Mouse (Mus musculus) 3T3-L1 (cell line): ENCODE results near the gene Dapk3.

Experiments
- DNase-seq: peaks from one replicate; pipeline ENCODE4 v3.0.0-alpha.2; 2015; ENCODE audit warnings: low read depth, low spot score

Gene Dapk3

DNA sequence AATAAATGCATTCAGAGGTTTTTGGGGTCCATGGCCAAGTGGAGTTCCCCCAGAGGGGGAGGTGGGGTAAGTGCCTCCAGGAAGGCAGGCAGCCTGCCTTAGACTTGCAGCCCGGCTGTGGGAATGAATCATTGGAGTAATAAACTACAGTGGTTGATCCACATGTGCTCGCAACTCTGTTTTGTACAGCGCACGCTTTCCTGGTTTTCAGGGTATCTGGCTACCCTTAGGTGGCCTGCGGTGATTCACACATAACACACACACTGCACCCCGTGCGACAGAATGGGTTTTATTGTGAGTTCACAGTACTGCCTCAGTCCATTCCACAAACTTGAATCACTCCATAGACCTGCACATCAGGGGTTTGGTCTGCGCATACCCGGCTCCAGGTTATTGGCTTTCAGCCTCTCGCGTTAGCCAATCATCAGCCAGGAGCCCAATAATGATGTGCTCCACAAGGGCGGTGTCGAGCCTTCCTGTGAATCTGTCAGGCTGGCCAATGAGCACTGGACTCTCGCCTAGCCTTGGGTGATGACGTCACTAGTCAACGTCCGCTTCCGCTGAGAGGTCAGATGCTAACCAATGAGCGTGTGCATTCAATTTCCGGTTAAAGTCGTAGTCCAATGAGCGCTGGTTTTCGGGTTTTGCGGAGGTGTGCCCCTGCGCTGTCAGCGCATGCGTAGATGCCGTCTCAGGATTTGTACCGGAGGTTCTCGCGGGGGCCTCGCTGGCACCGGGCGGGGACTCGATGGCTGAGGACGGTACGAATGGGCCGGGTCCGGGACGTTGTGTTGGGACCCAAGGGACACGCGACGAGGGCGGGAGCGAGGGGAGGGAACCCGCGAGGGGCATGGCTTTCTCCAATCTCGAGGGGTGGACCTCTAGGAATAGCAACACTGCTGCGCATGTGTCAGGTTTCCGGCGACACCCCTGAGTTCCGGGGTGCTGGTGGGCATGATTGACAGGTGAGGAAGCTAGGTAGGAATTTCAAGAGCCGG lies at the start of gene Dapk3:
Dapk3 (plus strand) TSS at position 670 of the 998 bp plus-strand sequence.
- DNase-seq = peak; percentile 100

DNA sequence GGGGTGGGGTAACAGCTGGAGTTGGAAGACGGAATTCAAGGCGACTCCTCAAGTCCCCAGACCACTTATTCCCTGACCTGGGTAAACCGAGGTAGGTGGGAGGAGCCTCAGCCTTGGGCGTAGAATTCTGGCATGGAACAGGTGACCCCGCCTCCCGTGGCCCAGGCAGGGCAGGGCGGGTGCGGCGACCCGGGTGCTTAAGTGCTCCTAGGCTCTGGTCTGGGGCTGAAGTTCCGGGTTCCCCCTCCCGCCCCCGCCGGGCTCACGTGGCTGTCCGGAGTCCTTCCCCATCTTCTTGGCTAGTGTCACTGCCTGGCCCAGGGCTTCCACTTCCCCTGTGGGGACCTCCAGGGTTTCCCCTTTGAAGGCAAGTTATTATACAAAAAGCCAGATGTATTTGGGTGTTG lies 48.6 kb upstream of the Dapk3 start:
- no peak for DNase-seq

DNA sequence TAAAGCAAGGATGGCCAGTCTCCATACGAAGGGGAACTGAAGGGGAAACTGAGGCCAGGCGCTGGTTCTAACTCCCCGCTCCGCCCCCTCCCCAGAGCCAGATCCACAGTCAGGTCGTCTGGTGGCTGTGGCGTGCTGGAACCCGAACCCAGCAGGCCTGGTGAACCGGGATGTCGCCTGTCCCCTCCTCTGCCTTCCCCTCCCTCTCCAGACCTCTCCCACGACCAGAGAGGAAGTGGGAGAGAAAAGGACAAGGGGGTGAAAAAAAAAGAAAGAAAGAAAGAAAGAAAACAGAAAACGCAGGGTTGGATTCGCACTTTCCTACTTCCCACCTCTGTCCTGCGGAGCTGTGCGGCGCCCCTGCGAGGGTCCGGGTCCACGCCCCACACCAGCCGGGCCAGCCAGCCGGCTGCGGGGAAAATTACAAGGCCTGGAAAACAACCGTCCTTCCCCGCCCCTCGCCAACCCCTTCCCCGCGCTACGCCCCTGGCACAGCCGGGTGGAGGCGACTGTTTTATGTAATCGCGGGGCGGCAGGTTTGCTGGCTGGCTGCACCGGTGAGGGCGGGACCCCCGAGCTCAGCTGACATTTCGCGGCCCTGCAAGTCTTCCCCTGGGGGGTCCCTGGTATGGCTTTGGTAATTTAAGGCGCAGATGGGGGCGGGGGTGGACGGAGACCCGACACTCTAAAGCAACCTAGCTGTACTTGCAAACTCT lies 47.7 kb upstream of the Dapk3 start, which contains the start of gene Zbtb7a:
Zbtb7a (plus strand) TSS at position 255 of the 716 bp plus-strand sequence.
- DNase-seq = no peak

DNA sequence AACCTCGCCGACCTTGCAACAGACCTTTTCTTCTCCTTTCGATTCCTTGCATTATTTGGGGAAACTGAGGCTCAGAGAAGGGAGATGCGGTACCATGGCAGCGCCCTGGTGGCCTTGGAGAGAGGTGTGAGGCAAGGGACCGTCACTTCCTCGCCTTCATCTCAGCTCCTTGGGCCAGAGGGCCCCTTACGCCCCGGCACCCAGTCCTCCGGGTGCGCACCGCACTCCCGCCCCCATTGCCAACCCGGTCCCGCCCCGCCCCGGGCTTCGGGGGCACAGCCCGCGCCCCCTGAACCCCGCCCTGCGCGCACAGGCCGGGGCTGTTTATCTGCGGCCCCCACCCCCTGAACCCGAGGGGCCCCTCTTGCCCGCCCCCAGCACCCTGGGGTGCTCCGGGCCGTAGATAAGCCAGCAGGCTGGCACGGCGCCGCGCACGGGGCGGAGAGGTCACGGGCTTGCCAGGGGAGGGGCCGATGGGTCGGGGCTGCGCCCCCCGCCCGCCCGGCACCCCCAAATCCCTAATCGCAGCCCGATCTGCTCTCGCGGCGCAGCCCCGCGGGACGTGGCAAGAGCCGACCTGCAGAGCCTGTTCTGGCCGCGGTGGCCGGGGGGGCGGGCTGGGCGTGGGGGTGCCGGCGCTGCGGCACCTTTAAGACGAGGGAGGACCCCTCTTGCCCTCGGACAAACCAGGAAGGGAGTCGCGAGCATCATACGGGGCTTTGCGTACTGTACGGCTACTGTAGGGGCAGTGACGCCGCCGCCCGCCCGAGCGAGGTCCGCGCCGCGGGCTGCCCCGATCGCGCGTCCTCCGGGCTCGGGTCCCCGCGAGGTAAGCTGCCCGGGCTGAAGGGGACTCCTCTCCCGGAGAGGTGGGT lies 46.7 kb upstream of the Dapk3 start:
- DNase-seq = peak; percentile 64

DNA sequence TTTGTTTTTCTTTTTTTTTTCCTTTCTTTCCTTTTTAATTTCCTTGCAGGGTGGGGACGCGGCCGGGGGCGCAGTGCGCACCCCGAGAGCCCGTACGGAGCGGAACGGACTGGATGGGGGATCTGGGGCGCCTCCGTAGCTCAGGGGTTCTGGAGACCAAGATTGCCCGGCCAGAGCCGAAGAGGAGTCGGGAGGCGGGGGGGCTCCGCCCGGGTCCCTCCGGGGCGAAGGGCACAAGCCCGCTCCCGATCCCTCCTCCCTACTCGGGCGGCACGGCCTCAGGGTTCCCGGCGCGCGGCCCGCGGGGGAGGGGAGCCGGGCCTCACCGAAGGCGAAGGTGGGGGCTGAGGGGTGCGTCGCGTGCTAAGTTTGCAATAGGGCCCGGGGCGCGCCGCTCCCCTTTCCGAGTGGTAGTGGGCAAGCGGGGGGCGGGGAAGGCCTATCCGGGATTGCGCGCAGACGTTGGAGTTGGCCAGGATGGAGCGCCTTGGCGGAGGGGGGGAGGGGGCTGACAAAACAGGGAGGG lies 46.0 kb upstream of the Dapk3 start:
- DNase-seq = no peak

DNA sequence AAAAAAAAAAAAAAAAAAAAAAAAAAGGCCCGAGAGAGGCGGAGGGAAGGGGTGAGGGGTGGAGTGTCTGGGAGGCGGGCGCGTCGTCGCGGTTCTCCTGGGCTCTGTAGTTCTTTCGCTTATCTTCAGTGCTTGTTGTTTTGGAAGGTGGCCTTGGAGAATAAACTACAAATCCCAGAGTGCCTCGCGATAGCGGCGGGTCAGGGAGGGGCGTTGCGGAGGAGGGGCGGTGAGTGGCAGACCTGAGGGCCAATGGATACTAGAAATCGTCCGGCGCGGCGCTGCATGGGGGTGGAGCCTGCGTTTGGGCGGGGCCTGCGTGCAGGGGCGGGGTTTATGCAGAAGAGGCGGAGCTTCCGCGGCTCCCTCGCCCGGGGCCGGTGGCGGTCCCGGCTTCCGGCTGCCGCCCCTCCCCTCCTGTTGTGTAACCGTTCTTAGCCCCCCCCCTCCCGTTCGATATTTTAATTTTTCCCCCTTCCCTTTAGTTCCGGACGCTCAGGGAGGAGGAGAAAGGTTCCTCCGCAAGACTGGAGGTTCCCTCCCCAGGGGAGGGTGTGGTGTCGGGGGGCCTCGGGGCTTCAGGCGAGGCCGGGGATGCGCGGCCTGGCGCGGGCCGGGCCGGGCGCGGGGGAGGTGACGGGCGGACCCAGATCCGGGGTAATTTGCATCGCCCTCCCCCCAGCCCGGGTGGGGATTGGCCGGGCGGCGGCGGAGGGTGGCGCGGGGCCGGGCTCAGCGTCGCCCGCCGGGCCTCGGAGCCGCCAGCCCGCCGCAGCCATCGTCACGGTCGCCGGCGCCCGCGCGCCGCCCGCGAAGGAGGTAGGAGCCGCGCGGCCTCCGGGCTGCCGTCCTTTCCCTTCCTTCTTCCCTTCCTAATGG lies 45.3 kb upstream of the Dapk3 start:
- peak; percentile 96 for DNase-seq

DNA sequence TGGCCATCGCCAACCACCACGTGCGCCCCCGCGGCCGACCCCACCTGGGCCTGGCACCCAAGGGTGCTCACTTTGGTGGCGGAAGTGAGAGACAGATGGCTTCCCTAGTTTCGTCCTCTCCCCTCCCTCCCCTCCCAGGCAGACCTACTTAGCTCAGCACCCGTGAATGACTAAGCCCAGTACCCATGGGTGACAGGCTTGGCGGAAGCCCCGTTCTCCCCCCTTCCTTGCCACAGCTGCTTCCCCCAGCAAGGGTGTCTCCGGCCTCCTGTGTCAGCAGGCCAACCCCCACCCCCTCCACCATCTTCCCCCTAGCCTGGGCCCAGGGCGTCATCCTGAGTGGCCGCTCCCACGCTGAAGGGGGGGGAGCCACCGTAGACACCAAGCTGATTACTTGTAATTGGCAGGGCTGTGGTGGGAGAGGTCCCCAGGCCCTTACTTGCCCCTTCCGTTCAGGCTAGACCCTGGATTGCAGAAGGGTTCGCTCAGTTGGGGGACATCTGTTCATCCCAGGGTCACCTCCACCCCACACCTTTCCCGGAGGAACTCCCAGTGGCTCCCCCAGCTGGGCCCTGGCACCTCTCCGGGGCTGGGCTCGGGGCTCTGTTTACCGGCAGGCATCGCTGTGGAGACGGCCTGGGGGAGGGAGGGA lies 44.5 kb upstream of the Dapk3 start:
- peak; percentile 55 for DNase-seq

DNA sequence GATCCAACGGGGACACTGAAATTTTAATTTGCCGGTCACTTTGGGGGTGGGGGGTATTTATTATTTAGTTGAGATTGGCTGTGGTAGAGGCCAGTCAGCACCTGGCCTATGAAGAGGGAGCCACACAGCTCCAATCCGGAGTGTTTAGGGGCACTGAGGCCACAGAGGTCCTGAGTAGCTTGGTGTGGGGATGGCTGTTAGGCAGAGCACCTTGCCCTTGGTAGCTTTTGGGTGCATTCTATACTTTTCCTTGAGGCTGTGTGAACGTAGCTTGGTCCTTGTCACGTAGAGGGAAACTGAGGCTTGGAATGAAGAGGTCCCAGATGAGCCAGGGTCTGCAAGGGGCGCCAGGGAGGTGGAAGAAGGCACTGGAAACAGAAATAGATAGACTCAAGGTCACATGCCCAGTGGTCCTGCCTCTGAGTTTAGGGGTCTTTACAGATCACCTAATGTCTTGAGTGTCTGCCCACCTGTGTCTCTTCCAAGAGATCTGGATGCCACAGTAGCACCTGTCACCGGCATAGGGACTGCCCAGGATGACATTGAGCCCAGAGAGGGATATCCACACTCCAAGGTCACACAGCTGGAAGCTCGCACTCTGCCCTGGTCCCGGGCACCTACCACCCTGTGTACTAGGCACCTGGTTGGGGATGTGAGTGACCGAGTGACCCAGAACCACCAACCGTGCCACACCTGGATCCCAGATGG lies 43.8 kb upstream of the Dapk3 start:
- no peak for DNase-seq

DNA sequence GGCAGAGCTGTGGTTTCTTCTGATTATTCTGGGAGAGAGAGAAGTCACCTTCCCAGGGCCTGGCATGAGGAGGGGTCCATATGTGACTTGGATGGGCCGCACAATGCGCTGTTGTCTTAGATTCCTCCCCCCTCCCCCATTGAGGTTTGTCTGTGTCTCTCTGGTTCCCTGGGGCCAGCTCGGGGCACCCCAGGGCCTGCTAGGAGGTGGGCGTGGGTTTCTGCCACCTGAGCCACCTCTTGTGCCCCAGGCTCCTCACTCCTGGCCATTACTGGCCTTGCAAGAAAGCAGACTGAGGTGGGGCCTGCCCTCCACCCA lies 43.3 kb upstream of the Dapk3 start:
- no peak for DNase-seq

DNA sequence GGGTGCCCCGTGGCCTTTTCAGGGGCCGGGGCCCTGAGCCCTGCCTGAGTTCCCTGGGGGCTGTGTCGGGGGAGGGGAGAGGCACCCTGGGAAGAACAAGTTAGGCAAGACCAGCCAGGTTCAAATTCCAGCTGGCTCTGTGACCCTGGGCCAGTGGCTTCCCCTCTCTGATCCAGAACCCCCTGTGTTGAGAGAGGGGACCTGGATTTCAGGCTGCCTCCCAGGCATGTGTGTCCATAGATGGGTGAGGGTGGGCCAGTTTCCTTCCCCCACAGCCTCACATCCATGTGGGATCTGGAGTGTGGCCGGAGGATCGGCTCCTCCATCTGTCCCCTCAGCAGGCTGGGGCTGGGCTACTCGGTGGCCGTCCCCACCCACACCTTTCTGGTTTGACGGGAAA lies 42.8 kb upstream of the Dapk3 start:
- no peak for DNase-seq

DNA sequence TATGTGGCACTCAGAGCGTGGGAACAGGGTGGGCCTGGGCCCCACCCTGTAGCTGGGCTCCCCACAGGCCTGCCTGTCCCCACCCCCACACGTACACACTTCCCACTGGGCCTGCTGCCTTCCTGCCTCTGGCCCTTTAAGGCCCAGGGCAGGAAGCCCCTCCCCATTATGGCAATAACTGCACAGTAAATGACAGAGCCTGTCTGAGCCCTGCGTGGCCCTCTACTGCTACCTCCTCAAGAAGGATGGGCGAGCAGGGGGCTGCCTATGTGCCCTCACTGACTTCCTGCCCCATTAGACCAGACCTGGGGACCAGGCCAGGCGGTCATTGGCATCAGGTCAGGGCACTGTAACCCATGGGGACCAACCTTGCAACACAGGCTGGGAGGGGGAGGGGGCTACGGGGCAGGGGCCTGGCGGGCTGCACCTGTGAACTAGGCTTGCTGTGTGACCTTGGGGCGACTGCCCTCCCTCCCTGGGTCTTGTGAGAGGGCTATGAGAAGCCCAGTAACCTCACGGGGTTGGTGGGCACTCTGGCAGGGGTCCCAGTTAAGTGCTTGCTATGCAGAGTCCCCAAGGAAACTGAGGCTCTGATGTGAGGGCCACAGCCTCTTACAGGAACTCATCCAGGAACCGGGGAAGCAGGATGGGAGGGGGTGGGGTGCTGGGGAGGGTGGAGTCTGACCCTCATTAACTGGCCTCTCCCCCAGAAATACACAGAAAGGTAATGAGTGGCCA lies 41.9 kb upstream of the Dapk3 start:
- no peak for DNase-seq

DNA sequence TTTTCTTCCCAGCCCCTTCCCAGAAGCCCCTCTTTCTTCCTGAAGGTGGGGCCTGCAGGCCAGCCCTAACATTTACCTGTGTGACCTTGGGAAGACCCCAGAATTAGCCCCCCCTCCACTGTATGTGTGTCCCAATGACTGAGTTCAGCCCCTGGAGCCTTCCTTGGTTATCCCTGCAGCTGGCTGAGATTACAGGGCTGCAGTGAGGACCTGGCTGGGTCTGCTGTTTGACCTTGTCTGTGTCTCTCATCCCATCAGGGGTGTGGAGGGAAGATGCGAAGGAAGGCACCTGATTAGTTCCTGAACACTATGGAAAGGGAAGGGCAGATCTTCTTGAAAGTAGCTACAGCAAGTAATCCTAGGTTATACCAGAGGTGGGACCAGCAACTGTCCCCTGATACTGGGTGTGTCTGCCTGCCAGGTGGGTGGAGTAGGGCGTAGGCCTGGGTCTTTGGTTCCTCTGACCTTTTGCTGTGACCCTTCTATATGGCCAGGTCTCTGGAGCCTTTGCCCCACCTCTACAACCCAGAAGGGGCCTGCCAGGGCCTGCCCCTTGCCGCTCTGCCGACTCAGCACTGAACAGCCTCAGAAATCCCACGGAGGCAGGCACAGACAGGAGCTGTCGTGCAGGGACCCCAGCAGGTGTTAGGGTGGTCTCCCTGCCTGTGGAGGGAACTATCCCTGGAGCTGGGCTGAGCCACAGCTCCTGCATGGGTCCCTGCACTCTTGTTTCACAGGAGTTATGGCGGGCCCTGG lies 41.2 kb upstream of the Dapk3 start:
- no peak for DNase-seq

DNA sequence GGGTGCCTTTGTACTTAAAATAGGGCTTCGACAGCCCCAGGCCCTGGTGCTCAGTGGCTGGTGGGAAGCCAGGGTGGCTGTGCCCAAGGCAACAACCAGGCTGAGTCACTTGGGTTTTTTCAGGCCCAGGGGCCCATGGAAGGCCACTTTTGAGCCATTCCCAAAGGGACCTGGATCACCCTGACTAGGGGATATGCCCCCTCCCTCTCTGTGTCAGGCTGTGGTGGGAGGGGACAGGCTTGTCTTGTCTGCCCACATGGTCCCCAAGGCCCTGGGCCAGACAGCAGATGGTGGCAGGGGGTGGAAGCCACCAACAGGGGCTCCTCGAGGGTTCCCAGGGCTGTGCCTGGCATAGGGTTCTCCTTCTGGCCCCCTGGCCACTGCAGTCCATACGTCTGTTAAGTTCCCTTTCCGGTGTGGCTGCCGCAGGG lies 40.2 kb upstream of the Dapk3 start:
- peak; percentile 59 for DNase-seq

DNA sequence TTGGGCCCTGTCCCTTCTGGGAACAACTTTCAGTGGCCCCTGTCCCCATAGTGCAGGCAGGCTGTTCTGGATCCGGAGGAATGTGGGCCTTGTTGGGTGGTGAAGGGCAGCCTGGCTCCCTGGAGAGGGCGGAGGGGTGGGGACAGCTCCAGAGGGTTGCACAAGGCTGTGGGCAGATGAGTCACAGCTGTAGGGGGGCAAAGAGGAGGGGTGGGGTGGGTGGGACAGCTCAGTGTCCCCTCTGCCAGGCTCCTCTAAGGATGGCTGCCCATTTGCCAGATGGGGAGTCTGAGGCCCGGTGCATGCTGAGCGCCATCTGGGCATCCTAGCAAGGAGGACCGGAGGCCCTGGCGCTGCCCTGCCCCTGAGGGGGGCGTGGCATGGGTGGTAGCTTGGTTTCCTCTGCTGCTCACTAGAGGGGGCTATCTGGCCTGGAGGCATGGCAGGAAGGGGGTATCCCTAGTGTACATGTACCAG lies 39.6 kb upstream of the Dapk3 start:
- DNase-seq = peak; percentile 70

DNA sequence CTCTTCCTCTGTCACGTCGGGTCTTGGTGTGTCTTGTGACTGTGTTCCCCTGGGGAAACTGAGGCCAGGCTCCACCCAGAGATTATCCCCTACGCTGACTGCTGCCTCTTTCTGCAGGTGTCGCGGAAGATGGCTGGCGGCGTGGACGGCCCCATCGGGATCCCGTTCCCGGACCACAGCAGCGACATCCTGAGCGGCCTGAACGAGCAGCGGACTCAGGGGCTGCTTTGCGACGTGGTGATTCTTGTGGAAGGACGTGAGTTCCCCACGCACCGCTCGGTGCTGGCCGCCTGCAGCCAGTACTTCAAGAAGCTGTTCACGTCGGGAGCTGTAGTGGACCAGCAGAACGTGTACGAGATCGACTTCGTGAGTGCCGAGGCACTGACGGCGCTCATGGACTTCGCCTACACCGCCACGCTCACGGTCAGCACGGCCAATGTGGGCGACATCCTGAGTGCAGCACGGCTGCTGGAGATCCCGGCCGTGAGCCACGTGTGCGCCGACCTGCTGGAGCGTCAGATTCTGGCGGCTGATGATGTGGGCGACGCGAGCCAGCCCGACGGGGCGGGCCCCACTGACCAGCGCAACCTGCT lies 38.9 kb upstream of the Dapk3 start:
- DNase-seq = no peak

DNA sequence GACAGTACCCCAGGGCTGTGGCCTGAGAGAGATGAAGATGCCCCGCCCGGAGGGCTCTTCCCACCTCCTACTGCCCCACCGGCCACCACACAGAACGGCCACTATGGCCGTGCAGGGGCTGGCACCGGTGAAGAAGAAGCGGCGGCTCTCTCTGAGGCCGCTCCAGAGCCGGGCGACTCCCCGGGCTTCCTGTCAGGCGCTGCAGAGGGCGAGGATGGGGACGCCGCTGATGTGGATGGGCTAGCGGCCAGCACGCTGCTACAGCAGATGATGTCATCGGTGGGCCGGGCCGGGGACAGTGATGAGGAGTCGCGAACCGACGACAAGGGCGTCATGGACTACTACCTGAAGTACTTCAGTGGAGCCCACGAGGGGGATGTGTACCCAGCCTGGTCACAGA lies 38.1 kb upstream of the Dapk3 start:
- no peak for DNase-seq

DNA sequence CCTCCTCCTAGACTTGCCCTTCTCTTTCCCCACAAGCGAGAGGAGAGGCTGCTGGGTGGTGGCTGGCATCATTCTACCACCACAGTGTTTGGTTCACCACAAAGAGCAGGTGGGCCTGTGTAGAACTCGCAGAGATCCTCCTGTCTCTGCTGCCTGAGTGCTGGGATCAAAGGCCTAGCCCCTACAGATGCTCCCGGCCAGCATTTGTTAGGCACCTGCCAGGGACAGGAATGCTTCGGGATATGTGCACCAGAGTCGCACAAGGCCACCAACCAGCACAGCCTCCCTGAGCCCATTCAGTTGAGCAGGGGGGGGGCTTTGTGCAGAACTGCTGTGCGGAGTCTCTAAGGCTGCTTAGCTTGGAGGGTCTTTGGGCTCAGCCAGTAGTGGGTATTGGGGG lies 37.5 kb upstream of the Dapk3 start:
- no peak for DNase-seq
